Mouse (Mus musculus) CD8-positive naive resting alpha-beta T cell, adult 57 days (primary cell): ENCODE results near the gene D17Wsu92e. TPM values are rescaled to one million over a fixed set of nuclear protein-coding genes. Genes with fewer than 3 reads are reported as not detected.

ENCODE experiments used
- total RNA-seq: library from RNA; stranded (reverse); gene quantifications from one replicate; pipeline ENCODE4 v1.2.4, GENCODE M21; 2023

D17Wsu92e gene
- 76.9 TPM for total RNA-seq

GRCm38 (mm10) chr17:27820568-27821406 is at the start of gene D17Wsu92e:
TSS of gene D17Wsu92e (minus strand) at chr17:27820648.

GRCm38 (mm10) chr17:27856265-27856797 is 35.9 kb upstream of the D17Wsu92e start, which contains the start of gene Uhrf1bp1:
TSS of gene Uhrf1bp1 (plus strand) at chr17:27856441.

GRCm38 (mm10) chr17:27837850-27838249 is 17.4 kb upstream of the D17Wsu92e start, which contains the start of gene Snrpc:
TSS of gene Snrpc (plus strand) at chr17:27838150.

GRCm38 (mm10) chr17:27728770-27729169 is 91.7 kb downstream of the D17Wsu92e start, which contains the start of gene Spdef:
TSS of gene Spdef (minus strand) at chr17:27728955.

Other genes with a start within 250 kb of the D17Wsu92e start
- 113 TPM for gene Nudt3, start 197.2 kb downstream of the D17Wsu92e start, total RNA-seq
- not detected for gene RPS10-NUDT3, start 185.4 kb downstream of the D17Wsu92e start, total RNA-seq
- gene Rps10, start 184.0 kb downstream of the D17Wsu92e start, total RNA-seq: 3,366 TPM
- 34.2 TPM for gene Pacsin1, start 165.1 kb downstream of the D17Wsu92e start, total RNA-seq
- 0.98 TPM for gene Spdef, start 91.7 kb downstream of the D17Wsu92e start, total RNA-seq
- gene Snrpc, start 17.5 kb upstream of the D17Wsu92e start, total RNA-seq: 68.4 TPM
- gene Uhrf1bp1, start 35.8 kb upstream of the D17Wsu92e start, total RNA-seq: 2.9 TPM
- gene Anks1, start 88.7 kb upstream of the D17Wsu92e start, total RNA-seq: 43.9 TPM
- 25.2 TPM for gene Taf11, start 89.2 kb upstream of the D17Wsu92e start, total RNA-seq